Mouse (Mus musculus) cerebellum, adult 8-10 months (tissue): Measurements from ENCODE around the gene Hacd2.
A peak's percentile ranks its signal among the peaks of the same experiment; 100 is the strongest.

ENCODE experiments used
- DNase-seq: peaks from one replicate; pipeline ENCODE4 v3.0.0; 2022

Gene Hacd2

DNA sequence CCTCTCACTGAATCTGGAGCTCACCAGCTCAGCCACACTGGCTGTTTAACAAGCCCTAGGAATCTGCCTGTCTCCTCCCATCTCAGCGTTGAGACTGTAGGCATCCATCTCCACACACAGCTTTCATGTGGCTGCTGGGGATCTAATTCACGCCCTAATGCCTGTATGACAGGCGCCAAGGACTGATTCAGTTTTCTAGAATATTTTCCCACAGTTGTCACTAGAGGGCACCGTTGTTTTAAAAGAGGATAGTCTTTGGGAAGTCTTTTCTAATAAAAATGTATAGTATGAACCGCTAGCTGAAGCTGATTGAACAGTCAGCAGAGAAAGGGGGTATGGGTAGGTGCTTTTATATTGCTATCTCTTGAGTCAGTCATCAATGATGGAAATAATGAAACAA is 34.1 kb downstream of the Hacd2 start:
- DNase-seq = peak; percentile 26

GRCm38 (mm10) chr16:35056786-35057185 is 34.6 kb downstream of the Hacd2 start:
- no peak for DNase-seq

DNA sequence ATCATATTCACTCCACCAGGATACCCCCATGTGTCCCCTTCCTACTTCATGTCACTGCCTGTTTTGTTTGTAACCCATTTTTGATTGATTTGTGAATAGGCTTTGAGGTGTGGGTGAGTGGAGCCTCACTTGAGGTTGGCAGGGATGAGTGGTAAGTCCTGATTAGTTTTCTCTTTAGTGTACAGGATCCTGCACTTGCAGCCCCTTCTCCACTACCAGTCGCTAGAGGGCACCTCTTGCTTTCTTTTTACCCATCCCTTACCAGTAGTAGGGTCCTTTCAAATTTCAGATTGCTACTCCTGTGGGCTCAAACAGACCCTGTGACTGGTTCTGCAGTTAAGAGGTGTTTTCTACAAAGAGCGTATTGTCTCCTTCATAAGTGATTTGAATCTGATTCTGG is 38.8 kb downstream of the Hacd2 start:
- DNase-seq = no peak

DNA sequence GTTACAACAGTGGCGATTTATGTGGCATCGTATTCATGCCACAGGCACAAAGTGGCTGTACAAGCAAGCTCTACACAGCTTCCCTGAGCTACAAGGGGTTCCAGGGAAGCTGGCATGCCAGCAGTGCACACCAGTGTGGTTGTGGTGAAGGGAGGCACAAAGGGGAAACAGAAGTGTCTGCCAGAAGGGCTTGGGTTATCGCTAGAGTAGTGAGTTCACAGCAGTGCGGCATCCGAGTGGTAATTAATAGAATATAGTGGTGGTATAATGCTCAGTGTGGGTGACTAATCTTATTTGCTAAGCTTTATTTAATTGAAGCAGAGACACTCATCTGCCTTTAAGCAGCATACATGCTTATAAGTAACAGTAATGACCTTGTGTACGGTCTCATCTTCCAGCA is 43.5 kb downstream of the Hacd2 start:
- no peak for DNase-seq

DNA sequence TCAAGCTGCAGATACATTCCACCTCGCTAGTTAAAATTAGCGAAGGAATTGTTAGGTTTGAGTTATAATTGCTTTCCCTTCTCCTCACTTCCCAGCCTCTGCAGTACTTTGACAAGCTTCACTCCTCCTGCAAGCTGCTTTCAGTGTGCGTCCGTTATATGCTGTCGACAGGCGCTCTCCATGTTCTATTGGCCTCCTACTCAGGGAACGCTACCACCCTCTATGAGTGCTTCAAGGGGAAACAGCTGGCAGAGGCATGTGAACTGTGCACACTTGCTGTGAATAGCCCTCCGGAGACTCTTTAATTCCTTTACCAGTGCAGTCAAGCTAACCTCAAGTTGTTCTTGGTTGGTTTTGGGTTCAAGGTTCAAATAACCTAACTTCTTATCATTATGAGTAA is 44.9 kb downstream of the Hacd2 start:
- no peak for DNase-seq

GRCm38 (mm10) chr16:35067631-35068030 is 45.4 kb downstream of the Hacd2 start:
- DNase-seq = no peak

- DNase-seq = no peak
These were observed 46.7 kb downstream of the Hacd2 start for GRCm38 (mm10) chr16:35068886-35069285.

- no peak for DNase-seq
These were observed 52.2 kb downstream of the Hacd2 start for GRCm38 (mm10) chr16:35074436-35074835.

DNA sequence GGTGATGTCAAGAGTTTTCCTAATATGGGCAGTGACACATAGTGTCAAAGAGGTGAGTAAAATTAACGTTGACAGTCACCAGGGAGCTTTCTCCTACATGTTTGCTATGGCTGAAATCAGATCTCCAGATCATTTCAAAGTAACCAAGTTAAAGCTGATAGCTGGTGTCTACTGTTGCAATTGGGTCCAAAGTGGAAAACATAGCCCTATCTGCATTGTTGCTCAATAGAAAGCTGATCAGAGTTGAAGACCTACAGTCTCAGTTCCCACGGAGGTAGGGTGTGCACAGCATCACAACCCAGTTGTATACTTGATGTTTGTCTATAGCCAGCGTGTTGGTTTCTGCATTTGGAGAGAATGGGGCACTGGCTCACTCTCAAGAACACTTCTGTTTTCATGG is 53.4 kb downstream of the Hacd2 start:
- DNase-seq = no peak

DNA sequence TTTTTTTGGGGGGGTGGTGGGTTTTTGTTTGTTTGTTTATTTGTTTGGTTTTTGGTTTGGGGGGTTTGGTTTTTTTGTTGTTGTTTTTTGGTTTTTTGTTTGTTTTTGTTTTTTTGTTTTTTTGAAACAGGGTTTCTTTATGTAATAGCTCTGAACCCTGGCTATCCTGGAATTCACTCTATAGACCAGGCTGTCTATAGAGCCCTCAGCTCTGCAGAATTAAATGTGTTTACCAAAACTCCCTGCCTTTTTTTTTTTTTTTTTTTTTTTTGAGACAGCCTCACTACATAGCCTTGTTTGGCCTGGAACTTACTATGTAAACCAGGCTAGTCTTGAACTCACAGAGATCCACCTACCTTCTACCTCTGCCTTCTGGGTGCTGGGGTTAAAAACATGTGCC is 71.3 kb downstream of the Hacd2 start:
- no peak for DNase-seq

GRCm38 (mm10) chr16:35097870-35098530 is 75.8 kb downstream of the Hacd2 start:
- DNase-seq = no peak

GRCm38 (mm10) chr16:35101751-35102420 is 79.7 kb downstream of the Hacd2 start:
- DNase-seq = no peak

- no peak for DNase-seq
These were observed 80.8 kb downstream of the Hacd2 start for GRCm38 (mm10) chr16:35102866-35103620.

GRCm38 (mm10) chr16:35107985-35108384 is 85.8 kb downstream of the Hacd2 start:
- DNase-seq = no peak

- DNase-seq = no peak
These were observed 86.9 kb downstream of the Hacd2 start for GRCm38 (mm10) chr16:35109156-35109555.

DNA sequence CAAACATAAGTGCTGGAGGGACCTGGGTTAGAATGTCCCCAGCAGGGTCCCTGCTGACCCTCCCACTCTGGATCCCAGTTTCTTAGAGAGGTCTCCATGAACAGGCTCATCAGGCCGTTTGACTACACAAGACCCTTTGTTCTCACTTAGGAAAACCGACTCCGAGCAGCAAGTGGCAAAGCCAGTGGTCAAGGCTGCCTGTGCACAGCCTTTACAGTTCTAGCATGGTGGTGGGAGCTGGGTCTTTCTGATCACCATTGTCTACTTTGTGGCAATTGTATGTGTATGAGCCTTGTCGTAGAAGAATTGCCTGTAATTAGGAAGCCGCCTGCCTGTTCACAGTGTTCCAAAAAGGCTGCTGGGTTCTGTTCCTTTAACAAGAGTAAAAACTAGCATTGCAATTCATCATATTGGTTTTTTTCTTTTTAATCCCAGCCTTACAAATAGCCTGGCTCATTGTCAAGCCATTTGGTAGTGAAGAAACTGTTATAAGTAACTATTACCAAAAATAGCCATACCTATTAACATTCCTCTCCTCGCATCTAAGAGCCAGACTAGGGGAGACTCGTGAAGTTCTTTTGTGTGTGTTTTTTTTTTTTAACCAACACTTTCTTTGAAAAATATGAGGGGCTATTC is 87.5 kb downstream of the Hacd2 start:
- DNase-seq = no peak

GRCm38 (mm10) chr16:35110410-35111142 is 88.3 kb downstream of the Hacd2 start:
- peak; percentile 81 for DNase-seq

DNA sequence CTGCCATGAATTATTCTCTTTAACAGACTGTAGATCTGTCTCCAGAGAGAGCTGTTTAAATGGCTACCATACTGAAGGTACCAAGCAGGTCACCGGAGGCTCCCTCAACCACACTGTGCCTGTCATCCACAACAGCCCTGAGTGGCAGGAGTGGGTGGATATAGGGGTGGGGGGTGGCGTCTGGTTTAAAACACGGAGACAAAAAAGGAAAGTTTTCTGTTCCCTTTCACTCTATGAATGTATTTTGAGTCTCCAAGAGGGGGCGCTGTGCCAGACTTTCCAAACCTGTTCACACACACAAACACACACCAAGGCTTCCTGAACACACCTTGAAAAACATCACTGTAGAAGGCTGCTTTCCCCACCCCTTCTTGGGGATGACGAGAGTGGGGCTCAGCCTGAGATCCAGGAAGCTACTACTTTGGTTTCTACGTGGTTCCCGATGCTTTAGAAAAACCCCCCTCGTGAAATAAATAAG is 89.0 kb downstream of the Hacd2 start:
- DNase-seq = peak; percentile 12

- DNase-seq = no peak
These were observed 91.3 kb downstream of the Hacd2 start for GRCm38 (mm10) chr16:35113496-35113895.

- DNase-seq = no peak
These were observed 94.2 kb downstream of the Hacd2 start for GRCm38 (mm10) chr16:35116328-35116956.

GRCm38 (mm10) chr16:35117436-35117835 is 95.2 kb downstream of the Hacd2 start:
- no peak for DNase-seq

- no peak for DNase-seq
These were observed 98.4 kb downstream of the Hacd2 start for GRCm38 (mm10) chr16:35120603-35121002.
